Mouse (Mus musculus): ENCODE measurements around the gene Fermt3.

The Fermt3 gene

GRCm38 (mm10) chr19:6972247-6972917 is 46.9 kb downstream of the Fermt3 start:
- DNase-seq (ENCODE audit: low spot score in 2 of 2): no peak

DNA sequence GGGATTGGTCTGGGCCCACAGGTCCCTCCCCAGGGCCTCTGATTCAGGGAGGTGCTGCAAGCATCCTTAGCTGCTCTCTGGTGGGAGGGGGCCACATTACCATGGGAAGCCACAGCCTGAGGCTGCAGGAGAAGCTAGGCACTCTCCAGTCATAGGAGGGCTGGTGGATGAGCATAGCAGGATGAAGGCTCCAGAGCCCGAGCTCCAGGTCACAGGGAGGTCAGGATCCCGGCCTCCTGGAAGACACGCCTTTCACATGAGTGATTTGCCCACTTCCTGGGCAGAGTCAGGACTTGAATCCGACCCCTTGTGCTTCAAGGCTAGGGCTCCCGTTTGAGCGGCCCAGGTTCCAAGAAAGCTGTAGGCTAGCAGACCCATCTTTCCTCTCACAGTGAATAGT is 47.6 kb downstream of the Fermt3 start:
- DNase-seq (ENCODE audit: low spot score in 2 of 2): no peak

DNA sequence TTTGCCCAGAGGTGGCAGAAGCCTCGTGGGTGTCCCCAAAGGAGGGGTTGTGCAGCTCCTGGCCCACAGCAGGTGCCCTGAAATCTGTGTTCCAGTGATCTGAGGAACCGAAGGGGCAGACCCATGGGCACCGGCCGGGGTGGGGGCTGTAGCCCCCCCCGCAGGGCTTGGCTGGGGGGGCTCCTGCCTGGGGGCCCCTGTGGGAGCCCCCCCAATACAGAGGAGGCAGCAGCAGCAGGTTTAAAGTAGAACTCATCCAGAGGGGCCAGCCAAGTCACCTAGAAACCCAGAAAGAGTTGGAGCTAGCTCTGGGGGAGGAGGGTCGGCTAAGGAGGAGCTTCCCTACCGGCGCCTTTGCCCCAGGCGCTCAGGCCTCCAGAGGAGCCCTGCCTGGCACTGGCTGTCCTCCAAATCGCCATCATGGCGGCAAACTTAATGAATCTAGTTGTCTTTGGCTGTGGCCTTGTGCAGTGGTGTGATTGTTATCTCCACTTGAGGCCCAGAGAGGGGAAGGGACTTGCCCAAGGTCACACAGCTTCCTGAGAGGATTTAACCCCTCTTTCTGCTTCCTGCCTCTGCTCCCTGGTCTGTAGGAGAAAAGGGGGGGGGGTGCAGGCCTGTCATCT is 48.7 kb downstream of the Fermt3 start:
- no peak for DNase-seq (ENCODE audit: low spot score in 2 of 2)

DNA sequence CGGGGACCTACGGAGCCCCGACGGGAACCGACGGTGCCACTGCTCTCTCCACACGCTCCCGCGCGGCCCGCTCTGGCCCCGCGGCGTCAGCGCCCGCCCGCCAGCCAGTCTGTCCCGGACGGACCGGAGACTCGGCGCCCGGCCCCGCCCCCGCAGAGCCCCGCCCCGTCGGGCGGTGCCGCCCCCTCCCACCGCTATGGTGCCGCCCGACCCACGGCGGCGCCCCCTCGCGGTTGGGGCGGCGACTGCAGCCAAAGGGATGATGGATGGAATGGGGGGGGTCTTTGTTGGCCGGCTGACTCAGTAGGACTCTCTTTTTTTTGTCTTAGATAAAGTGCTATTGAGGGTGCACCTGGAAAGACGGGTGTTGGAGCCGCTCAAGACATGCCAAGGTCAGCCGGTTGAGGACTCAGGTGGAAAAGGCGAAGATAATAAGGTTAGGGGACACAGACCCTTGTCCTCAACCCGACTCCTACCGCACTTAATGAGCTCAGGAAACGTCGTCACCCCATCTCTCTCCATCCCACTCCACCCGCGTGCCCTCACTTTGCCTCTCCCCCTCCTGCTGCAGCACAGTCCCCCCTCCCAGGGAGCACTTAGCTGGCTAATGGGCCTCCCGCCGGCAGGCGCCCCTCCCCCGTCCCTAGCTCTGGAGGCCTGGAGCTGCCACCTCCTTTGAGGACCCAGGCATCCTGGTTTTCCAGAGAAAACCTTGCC is 49.4 kb downstream of the Fermt3 start:
- peak; percentile 64 to 75 for DNase-seq (ENCODE audit: low spot score in 2 of 2)

- DNase-seq (ENCODE audit: low spot score in 2 of 2): peak in 1 of 2 experiments; percentile 29
These were observed 50.0 kb downstream of the Fermt3 start for GRCm38 (mm10) chr19:6969291-6969664.

GRCm38 (mm10) chr19:6968491-6969271 is 50.6 kb downstream of the Fermt3 start:
- DNase-seq (ENCODE audit: low spot score in 2 of 2): peak in 1 of 2 experiments; percentile 67

DNA sequence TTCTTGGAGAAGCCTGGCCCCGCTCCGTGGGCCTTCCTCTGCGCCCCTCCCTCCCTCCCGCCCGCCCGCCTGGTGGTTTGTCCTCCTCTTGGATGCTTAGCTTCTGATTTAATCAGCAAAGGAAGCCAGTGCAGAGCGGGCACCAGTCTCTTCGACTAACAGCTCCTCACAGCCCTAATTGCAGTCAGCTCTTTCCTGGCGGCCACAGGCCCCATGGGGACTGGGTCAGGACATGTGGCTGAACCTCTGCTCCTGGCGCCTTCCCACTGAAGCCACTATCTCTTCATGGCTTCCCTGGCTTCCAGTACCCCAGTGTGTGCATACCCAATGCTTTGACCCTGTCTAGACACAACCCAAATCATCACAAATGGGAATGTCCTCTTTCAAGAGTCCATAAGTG is 62.8 kb downstream of the Fermt3 start:
- DNase-seq (ENCODE audit: low spot score in 2 of 2): no peak

DNA sequence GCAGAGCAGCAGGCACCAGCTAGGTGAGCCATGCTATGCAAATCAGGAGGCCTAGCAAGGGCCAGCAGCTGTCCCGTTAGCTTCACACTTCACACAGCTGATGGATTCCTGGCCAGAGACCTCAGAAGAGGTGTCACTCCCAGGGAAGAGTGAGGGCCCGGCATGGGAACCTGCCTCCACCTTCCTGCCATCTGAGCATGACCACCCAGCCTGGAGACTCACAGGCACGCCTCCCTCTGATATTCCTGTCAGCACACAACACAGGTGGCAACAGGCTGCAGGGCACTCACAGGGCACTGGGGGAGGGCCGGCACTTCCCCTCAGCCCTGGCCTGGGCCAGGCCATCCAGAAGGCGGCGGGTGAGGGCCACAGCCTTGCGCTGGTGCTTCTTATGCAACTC is 63.8 kb downstream of the Fermt3 start:
- DNase-seq (ENCODE audit: low spot score in 2 of 2): no peak

DNA sequence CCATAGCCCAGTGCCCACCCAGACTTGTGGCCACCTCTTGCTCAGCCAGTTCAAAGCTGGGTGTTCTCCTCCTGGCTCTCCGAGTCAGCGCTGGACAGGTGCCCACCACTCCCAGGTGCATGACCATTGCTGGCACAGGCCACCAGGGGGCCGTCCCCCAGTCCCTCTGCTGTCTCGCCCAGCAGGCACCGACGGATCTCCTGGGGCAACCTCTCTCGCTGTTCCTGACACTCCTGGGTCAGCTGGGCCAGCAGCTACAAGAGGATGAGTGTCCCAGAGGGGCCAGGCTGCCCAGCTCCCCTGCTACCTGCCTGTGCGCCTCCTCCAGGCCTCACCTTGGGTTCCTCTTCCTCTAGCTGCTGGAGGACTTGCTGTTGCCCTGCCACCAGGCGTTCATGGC is 65.2 kb downstream of the Fermt3 start:
- peak in 1 of 2 experiments; percentile 57 for DNase-seq (ENCODE audit: low spot score in 2 of 2)

DNA sequence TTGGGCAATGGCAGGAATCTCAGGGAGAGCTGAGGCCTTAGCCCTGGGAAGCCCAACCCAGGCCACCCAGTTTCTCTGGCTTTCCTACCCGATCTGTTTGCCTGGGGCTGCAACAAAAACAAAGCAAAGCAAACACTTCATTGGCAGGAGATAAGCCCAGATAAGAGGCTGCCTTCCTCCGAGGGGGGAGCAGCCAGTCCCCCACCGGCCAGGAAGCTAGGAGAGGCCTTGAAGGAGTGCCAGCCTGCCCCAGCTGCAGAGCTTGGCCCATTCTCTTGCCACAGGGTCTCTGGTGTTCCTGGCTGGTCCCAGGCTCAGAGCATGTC is 66.6 kb downstream of the Fermt3 start:
- peak; percentile 61 to 76 for DNase-seq (ENCODE audit: low spot score in 2 of 2)

DNA sequence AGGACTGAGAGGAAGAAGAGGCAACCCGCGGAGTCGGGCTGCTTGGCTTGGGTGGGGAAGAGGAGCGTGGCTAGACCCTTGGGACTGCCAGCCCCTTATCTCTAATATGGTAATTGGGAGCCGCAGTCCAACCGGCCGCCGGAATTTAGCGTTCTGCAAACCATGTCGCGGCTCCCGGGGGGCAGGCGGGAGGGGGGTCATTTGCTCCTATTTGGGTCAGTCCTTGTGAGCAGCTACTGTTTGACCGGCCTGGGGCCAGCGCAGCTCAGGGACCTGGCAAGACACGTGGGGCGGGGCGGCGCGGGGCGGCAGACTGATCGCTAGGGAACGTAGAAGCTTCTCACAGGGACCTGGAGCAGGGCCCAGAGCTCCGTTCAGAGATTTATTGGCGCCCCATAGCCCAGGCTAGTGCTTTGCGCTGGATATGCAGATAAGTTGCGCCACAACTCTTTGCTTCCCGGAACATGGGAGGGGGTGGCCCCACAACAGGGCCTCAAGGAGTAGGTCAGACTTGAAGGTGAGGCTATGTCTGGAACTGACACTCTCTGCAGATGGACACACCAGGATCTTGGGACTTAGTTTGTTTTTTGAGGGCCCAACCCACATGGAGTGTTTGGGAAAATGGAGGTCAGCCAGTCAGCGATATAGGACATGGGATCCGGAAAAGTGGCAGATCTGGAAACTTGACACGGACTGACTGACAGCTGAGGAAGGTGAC is 67.1 kb downstream of the Fermt3 start:
- peak; percentile 75 to 87 for DNase-seq (ENCODE audit: low spot score in 2 of 2)

- peak; percentile 93 to 97 for DNase-seq (ENCODE audit: low spot score in 2 of 2)
These were observed 67.8 kb downstream of the Fermt3 start for GRCm38 (mm10) chr19:6951381-6951968.

DNA sequence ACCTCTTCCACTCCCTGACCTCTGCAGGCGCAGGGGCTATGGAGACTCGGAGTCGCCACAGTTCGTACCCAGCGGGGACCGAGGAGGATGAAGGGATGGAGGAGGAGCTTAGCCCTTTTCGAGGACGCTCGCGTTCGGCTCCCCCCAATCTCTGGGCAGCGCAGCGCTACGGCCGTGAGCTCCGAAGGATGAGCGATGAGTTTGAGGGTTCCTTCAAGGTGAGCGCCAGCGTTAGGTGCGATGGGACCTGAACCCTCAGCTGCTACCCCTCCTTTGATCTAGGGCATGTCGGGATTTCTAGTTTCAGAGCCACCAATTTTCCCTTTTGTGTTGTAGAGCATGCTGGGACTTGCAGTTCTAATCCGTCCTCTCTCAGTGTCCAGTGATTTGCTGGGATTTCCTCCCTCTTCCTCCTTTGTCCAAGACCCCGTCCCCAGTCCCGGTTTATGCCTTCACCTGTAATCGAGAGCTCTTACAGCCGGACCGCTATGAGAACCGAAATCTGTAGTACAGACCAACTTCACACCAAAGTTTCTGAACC is 68.6 kb downstream of the Fermt3 start:
- peak in 1 of 2 experiments; percentile 48 for DNase-seq (ENCODE audit: low spot score in 2 of 2)

DNA sequence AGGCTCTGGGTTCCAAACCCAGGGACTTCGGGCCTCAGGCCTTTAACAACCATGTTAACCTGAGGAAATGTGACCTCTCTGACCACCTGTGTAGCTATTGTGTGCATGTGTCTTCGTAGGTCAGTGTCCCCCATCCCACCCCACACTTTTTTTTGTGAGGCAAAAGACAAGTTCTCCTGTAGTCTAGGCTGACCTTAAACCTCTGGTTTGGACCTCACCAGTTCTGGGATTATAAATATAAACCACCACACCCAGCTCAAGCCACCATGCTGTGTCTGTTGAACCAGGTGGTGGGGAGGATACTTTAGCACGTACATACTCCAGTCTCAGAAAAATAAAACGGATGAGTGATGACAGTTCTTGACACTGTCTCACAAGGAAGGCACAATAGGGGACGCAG is 69.3 kb downstream of the Fermt3 start:
- DNase-seq (ENCODE audit: low spot score in 2 of 2): no peak

DNA sequence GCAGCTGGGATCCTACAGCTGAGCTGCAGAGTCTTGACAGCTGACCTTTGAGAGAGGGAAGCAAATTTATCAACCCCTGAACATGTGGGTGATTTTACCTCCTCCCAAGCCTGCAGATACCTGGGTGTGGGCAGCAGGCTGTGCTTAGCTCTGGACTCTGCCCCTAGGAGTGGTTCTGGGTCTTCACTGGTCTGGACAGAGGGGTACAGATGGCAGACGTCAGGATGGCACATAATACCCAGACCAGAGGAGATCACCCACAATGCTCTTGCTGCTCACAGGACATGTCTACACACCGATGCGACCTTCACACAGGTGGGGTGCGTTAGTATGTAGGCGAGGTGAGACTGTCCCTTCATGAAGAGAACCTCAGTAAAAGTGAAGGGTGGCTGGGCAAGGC is 69.7 kb downstream of the Fermt3 start:
- no peak for DNase-seq (ENCODE audit: low spot score in 2 of 2)

Measured in urinary bladder, postnatal 36 days (tissue).